Mouse (Mus musculus): ENCODE measurements around the gene Fmnl3.

- no peak for TF ChIP-seq CTCF (IDR thresholded peaks at IDR 0.05; ENCODE audit: borderline replicate concordance, insufficient read depth, low read length)
- no peak for TF ChIP-seq POLR2A (IDR thresholded peaks at IDR 0.05; ENCODE audit: low read depth, low read length)
These were observed 2.5 kb upstream of the Fmnl3 start for GRCm38 (mm10) chr15:99372761-99373160.
